Mouse (Mus musculus) neural tube, embryonic 11.5 days (tissue): ENCODE measurements around the gene Marc2. TPM values are rescaled to one million over a fixed set of nuclear protein-coding genes. Genes with fewer than 3 reads are reported as not detected.

Source experiments
- microRNA counts: library from miRNA; unstranded; fragments of <30 nt; microRNA quantifications from one replicate; lab custom pipeline; 2015
- microRNA-seq: library from miRNA; unstranded; fragments of <30 nt; microRNA quantifications from one replicate; pipeline ENCODE4, GENCODE M21; 2016
- polyA plus RNA-seq: library from polyadenylated mRNA; unstranded; fragments of >200 nt; fragmentation: Nextera tagmentation; extraction: Ambion mirVana; gene quantifications from 2 replicates; pipeline ENCODE4 v1.2.1, GENCODE M21; 2014

The Marc2 gene
- polyA plus RNA-seq, 1 experiment from 2014 or later: 106 TPM

MicroRNA genes within 50 kb of the gene (microRNA counts, 519-probe panel; counts per million panel counts)
- 3,323 counts per million, percentile 67 among the panel's probes with 10 or more counts for microRNA mmu-miR-1981 (lab: Ali Mortazavi, UCI)

Small RNAs within 50 kb of the gene (microRNA-seq; reads per million reads assigned to microRNA genes)
- gene Mir1981: 44.3 reads per million, percentile 38 among the genes with 10 or more reads in this experiment

Other genes starting within 250 kb of the Marc2 start
- gene Hlx, start 113.8 kb downstream of the Marc2 start, polyA plus RNA-seq: 9.3 and 12.4 TPM in 2 replicates
- 0.32 and 0.73 TPM in 2 replicates for gene Marc1, start 35.1 kb downstream of the Marc2 start, polyA plus RNA-seq
- gene C130074G19Rik, start 36.8 kb upstream of the Marc2 start, polyA plus RNA-seq: 0.80 and 0.96 TPM in 2 replicates
- gene Mark1, start 153.1 kb upstream of the Marc2 start, polyA plus RNA-seq: 5.6 and 7.1 TPM in 2 replicates